Mouse (Mus musculus) testis, adult 2 months (tissue): Measurements from ENCODE around the gene Luc7l2. TPM values are rescaled to one million over a fixed set of nuclear protein-coding genes. Genes with fewer than 3 reads are reported as not detected.

Experiments used
- H3K27ac ChIP-seq: fragments of 200-500 bp; 2 replicates; pipeline ENCODE4 v1.5.1; 2012; ENCODE audit warnings: low read depth, low read length; ENCODE audit not compliant: control insufficient read depth, insufficient read depth
- H3K27me3 ChIP-seq: fragments of 200-500 bp; 2 replicates; pipeline ENCODE4 v1.6.1; 2012; ENCODE audit warnings: mild to moderate bottlenecking, low read length, moderate library complexity; ENCODE audit not compliant: control insufficient read depth, insufficient read depth
- H3K36me3 ChIP-seq: fragments of 200-500 bp; 2 replicates; pipeline ENCODE4 v1.6.1; 2012; ENCODE audit warnings: mild to moderate bottlenecking, low read length; ENCODE audit not compliant: control insufficient read depth, insufficient read depth
- H3K4me1 ChIP-seq: fragments of 200-500 bp; 2 replicates; pipeline ENCODE4 v1.6.1; 2012; ENCODE audit warnings: low read length; ENCODE audit not compliant: control insufficient read depth, insufficient read depth
- H3K4me3 ChIP-seq: fragments of 200-500 bp; 2 replicates; pipeline ENCODE4 v1.5.1; 2012; ENCODE audit warnings: low read depth, mild to moderate bottlenecking, low read length, moderate library complexity, mixed read lengths; ENCODE audit not compliant: control insufficient read depth
- CTCF ChIP-seq: fragments of 200-500 bp; IDR thresholded peaks from 2 replicates; pipeline ENCODE4 v1.5.1; 2012; ENCODE audit warnings: low read depth, mild to moderate bottlenecking, inconsistent platforms, low read length, moderate library complexity; ENCODE audit not compliant: control insufficient read depth, insufficient read depth, insufficient replicate concordance
- POLR2A ChIP-seq: fragments of 200-500 bp; IDR thresholded peaks from 2 replicates; pipeline ENCODE4 v1.6.1; 2012; ENCODE audit warnings: low read depth, mild to moderate bottlenecking, inconsistent platforms, low read length, moderate library complexity; ENCODE audit not compliant: control insufficient read depth
- polyA plus RNA-seq: library from polyadenylated mRNA; depleted of rRNA; stranded (reverse); fragments of >200 nt; gene quantifications from 2 replicates; pipeline ENCODE4 v1.2.3, GENCODE M21; 2012

Gene Luc7l2
- polyA plus RNA-seq, 1 experiment, result 30.9 TPM

- no peak for TF ChIP-seq CTCF
- TF ChIP-seq POLR2A, result peak; percentile 24
- H3K4me1 ChIP-seq, result peaks cover 3% of the 10 kb centered on the region; the same call in 1 of the 2 replicates
- peaks cover 1% of the 10 kb centered on the region; the same call in 1 of the 2 replicates for H3K36me3 ChIP-seq
- peak overlapping the region; percentile 96 for H3K4me3 ChIP-seq
- H3K27me3 ChIP-seq, result no peaks in the 10 kb centered on the region
- H3K27ac ChIP-seq, result peak overlapping the region; percentile 99
Observed at GRCm38 (mm10) chr6:38550250-38551061, 678 bp upstream of the Luc7l2 start.

DNA sequence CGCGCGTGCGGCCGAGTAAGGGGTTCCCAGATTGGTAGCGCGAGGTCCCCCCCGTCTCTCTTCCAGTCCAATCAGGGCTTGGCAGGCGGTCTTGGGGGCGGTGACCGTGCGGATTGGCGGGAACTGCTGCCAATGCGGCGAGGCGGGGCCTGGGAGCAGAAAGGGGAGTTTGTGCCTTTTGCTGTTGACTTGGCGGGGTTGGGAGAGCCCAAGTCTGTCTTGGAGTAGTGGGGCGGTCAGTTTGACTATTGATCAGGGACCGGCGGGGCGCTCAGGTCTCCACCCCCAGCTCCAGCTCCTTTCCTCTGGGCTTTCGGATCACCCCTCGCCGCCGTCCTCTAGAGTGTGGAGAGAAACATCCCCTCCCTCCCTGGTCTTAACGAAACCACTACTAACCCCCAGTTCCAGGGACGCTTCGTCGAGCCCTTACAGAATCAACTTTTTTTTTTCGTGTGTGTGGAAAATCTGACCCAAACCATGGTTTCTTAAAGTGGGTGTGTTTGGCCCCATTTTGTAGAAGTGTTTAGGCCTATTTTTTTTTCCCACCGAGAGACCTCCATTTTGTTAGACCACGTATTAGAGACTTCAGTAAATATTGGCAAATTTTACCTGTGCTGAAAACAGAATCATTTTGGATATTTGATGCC lies 978 bp downstream of the Luc7l2 start:
- peak overlapping the region; percentile 92 for H3K27ac ChIP-seq
- H3K4me3 ChIP-seq, result peak overlapping the region; percentile 96
- H3K27me3 ChIP-seq, result no peaks in the 10 kb centered on the region
- peaks cover 3% of the 10 kb centered on the region; the same call in 1 of the 2 replicates for H3K4me1 ChIP-seq
- H3K36me3 ChIP-seq, result peaks cover 1% of the 10 kb centered on the region; the same call in 1 of the 2 replicates
- peak; percentile 44; the same call in 1 of the 2 replicates for TF ChIP-seq POLR2A
- TF ChIP-seq CTCF, result no peak

- no peaks in the 10 kb centered on the region for H3K27me3 ChIP-seq
Observed at GRCm38 (mm10) chr6:38552636-38553000, 1.5 kb downstream of the Luc7l2 start.

GRCm38 (mm10) chr6:38576096-38576495 lies 25.0 kb downstream of the Luc7l2 start:
- Histone ChIP-seq H3K4me3 (no peak overlapping the region), H3K27ac (no peak overlapping the region), H3K27me3 (no peaks in the 10 kb centered on the region), H3K4me1 (no peaks in the 10 kb centered on the region), H3K36me3 (peaks cover 5% of the 10 kb centered on the region)
- TF ChIP-seq POLR2A (no peak), CTCF (no peak)

More at GRCm38 (mm10) chr6:38552636-38553000, 1.5 kb downstream of the Luc7l2 start:
- no peak overlapping the region for H3K4me3 ChIP-seq
- H3K27ac ChIP-seq, result no peak overlapping the region
- no peak for TF ChIP-seq CTCF
- H3K4me1 ChIP-seq, result peaks cover 3% of the 10 kb centered on the region; the same call in 1 of the 2 replicates
- peaks cover 1% of the 10 kb centered on the region; the same call in 1 of the 2 replicates for H3K36me3 ChIP-seq

- Histone ChIP-seq H3K36me3 (no peaks in the 10 kb centered on the region), H3K4me3 (no peak overlapping the region), H3K27ac (no peak overlapping the region), H3K27me3 (no peaks in the 10 kb centered on the region), H3K4me1 (no peaks in the 10 kb centered on the region)
- TF ChIP-seq CTCF, result no peak
- TF ChIP-seq POLR2A, result no peak
Observed at GRCm38 (mm10) chr6:38580112-38580857, 29.2 kb downstream of the Luc7l2 start.

DNA sequence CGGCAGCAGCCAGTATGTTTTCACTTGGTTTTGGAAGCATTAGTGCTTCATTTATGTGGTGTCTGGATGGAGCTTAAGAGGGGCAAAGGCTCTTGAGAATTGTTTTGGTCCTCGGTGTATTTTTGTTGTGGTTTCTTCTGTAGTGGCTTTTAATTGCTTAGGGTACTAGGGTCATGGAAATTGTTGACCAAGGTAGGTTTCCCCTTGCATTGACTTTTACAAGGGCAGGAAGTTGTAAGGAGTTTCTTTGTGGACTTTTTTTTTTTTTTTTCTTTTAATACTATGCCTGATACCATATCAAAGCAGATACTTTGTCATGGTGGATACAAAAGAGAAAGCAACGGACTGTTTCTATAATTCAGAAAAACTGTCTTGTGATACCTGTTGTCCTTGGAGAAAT lies 30.6 kb downstream of the Luc7l2 start:
- H3K27ac ChIP-seq, result no peak overlapping the region
- H3K4me1 ChIP-seq, result no peaks in the 10 kb centered on the region
- TF ChIP-seq POLR2A (no peak), CTCF (no peak)
- H3K4me3 ChIP-seq, result no peak overlapping the region
- H3K27me3 ChIP-seq, result no peaks in the 10 kb centered on the region
- peaks cover 1% of the 10 kb centered on the region; the same call in 1 of the 2 replicates for H3K36me3 ChIP-seq

DNA sequence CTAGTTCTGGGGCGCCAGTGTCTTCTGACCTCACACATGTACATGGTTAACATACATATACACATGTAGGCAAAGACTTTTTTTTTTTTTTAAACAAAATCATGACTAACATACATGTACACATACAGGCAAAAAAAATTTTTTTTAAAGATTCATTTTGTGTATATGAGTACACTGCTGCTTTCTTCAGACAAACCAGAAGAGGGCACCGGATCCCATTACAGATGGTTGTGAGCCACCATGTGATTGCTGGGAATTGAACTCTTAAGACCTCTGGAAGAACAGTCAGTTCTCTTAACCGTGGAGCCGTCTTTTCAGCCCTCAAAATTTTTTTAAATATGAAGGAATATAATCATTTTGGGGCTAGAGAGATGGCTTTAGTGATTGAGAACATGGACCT lies 46.3 kb downstream of the Luc7l2 start:
- H3K4me3 ChIP-seq, result no peak overlapping the region
- no peaks in the 10 kb centered on the region for H3K27me3 ChIP-seq
- no peaks in the 10 kb centered on the region for H3K36me3 ChIP-seq
- H3K27ac ChIP-seq, result no peak overlapping the region
- TF ChIP-seq CTCF (no peak), POLR2A (no peak)
- no peaks in the 10 kb centered on the region for H3K4me1 ChIP-seq
